Mouse (Mus musculus): Measurements from ENCODE around the gene Kcnc3. TPM values are rescaled to one million over a fixed set of nuclear protein-coding genes. Genes with fewer than 3 reads are reported as not detected.
A peak's percentile ranks its signal among the peaks of the same experiment; 100 is the strongest.

Gene Kcnc3
- total RNA-seq, 2 experiments from 2014 or later = 0.38 to 0.43 TPM

- DNase-seq = no peak
These were observed 38.1 kb downstream of the Kcnc3 start for GRCm38 (mm10) chr7:44628402-44629034.

GRCm38 (mm10) chr7:44630437-44630836 is 40.0 kb downstream of the Kcnc3 start:
- no peak for DNase-seq

GRCm38 (mm10) chr7:44632676-44633075 is 42.2 kb downstream of the Kcnc3 start:
- DNase-seq = no peak

- peak; percentile 43 for DNase-seq
These were observed 42.9 kb downstream of the Kcnc3 start for GRCm38 (mm10) chr7:44633407-44633806.

GRCm38 (mm10) chr7:44636684-44637083 is 46.2 kb downstream of the Kcnc3 start:
- DNase-seq = no peak

- DNase-seq = no peak
These were observed 48.2 kb downstream of the Kcnc3 start for GRCm38 (mm10) chr7:44638663-44639062.

GRCm38 (mm10) chr7:44640843-44641605 is 50.6 kb downstream of the Kcnc3 start:
- no peak for DNase-seq

GRCm38 (mm10) chr7:44641887-44642286 is 51.4 kb downstream of the Kcnc3 start:
- DNase-seq = peak; percentile 52

- DNase-seq = no peak
These were observed 54.8 kb downstream of the Kcnc3 start for GRCm38 (mm10) chr7:44645256-44645655.

GRCm38 (mm10) chr7:44645951-44646350 is 55.5 kb downstream of the Kcnc3 start:
- DNase-seq = peak; percentile 74

- peak; percentile 82 for DNase-seq
These were observed 56.7 kb downstream of the Kcnc3 start for GRCm38 (mm10) chr7:44647042-44647724.

GRCm38 (mm10) chr7:44647729-44648128 is 57.3 kb downstream of the Kcnc3 start:
- peak; percentile 49 for DNase-seq

GRCm38 (mm10) chr7:44649094-44649610 is 58.7 kb downstream of the Kcnc3 start:
- no peak for DNase-seq

- DNase-seq = peak; percentile 66
These were observed 59.5 kb downstream of the Kcnc3 start for GRCm38 (mm10) chr7:44649990-44650389.

- no peak for DNase-seq
These were observed 61.0 kb downstream of the Kcnc3 start for GRCm38 (mm10) chr7:44651416-44651815.

- DNase-seq = peak; percentile 38
These were observed 63.3 kb downstream of the Kcnc3 start for GRCm38 (mm10) chr7:44653773-44654172.

Other genes with a start within 250 kb of the Kcnc3 start
- gene Syt3, start 206.6 kb upstream of the Kcnc3 start, total RNA-seq (2021) = 1 to 10 TPM in 1 of 2 experiments, under 1 TPM in 1; 0.88 to 1.4 TPM
- gene 1700008O03Rik, start 204.8 kb upstream of the Kcnc3 start, total RNA-seq (2021) = not detected
- 10 to 100 TPM; 50.2 to 51.9 TPM for gene Lrrc4b, start 161.6 kb upstream of the Kcnc3 start, total RNA-seq (2021)
- 1 to 10 TPM; 2.2 TPM for gene Aspdh, start 125.3 kb upstream of the Kcnc3 start, total RNA-seq (2021)
- 10 to 100 TPM; 71.8 to 81.4 TPM for gene Josd2, start 122.7 kb upstream of the Kcnc3 start, total RNA-seq (2021)
- 10 to 100 TPM; 91.4 to 93.4 TPM for gene Emc10, start 94.1 kb upstream of the Kcnc3 start, total RNA-seq (2021)
- gene Fam71e1, start 94.1 kb upstream of the Kcnc3 start, total RNA-seq (2021) = 1 to 10 TPM; 6.3 to 6.7 TPM
- gene Mybpc2, start 66.0 kb upstream of the Kcnc3 start, total RNA-seq (2021) = 10 to 100 TPM; 15.3 to 15.8 TPM
- gene Spib, start 58.6 kb upstream of the Kcnc3 start, total RNA-seq (2021) = under 1 TPM; 0.43 to 0.76 TPM
- gene Pold1, start 41.8 kb upstream of the Kcnc3 start, total RNA-seq (2021) = 10 to 100 TPM; 42.4 to 46.5 TPM
- gene Nr1h2, start 36.7 kb upstream of the Kcnc3 start, total RNA-seq (2021) = 10 to 100 TPM; 45.5 to 47.2 TPM
- under 1 TPM; 0.50 to 0.59 TPM for gene Napsa, start 18.3 kb upstream of the Kcnc3 start, total RNA-seq (2021)
- 10 to 100 TPM; 11.8 to 14.3 TPM for gene Myh14, start 80.2 kb downstream of the Kcnc3 start, total RNA-seq (2021)
- not detected for gene Izumo2, start 118.1 kb downstream of the Kcnc3 start, total RNA-seq (2021)
- gene Vrk3, start 157.7 kb downstream of the Kcnc3 start, total RNA-seq (2021) = 10 to 100 TPM; 28.4 to 28.9 TPM
- under 1 TPM; 0.19 to 0.20 TPM for gene Zfp473, start 160.4 kb downstream of the Kcnc3 start, total RNA-seq (2021)
- gene Nup62, start 225.4 kb downstream of the Kcnc3 start, total RNA-seq (2021) = 10 to 100 TPM; 69.3 to 69.9 TPM
- 1 to 10 TPM; 1.4 to 2.0 TPM for gene Il4i1, start 225.7 kb downstream of the Kcnc3 start, total RNA-seq (2021)
- gene Atf5, start 226.0 kb downstream of the Kcnc3 start, total RNA-seq (2021) = 10 to 100 TPM; 34.9 to 37.2 TPM